Mouse (Mus musculus) neural tube, embryonic 11.5 days (tissue): ENCODE data around the gene Tmem147. TPM values are rescaled to one million over a fixed set of nuclear protein-coding genes. Genes with fewer than 3 reads are reported as not detected.
A peak's percentile ranks its signal among the peaks of the same experiment; 100 is the strongest.
"Not testable (repeated sequence)": the region's sequence is repeated elsewhere in the genome, so short reads cannot be mapped to it uniquely, and the experiment has no call there.

Experiments
- ATAC-seq: fragments of 200-750 bp; cut with Nextera tagmentation; 2 replicates; pipeline ENCODE4 v1.8.0; 2017; ENCODE audit warnings: moderate number of reproducible peaks, mild to moderate bottlenecking, moderate TSS enrichment, moderate library complexity; ENCODE audit not compliant: insufficient read depth, low FRiP score, low TSS enrichment
- DNase-seq: peaks from one replicate; pipeline ENCODE4 v3.0.0-alpha.2; 2015; ENCODE audit warnings: low spot score
- H3K27ac ChIP-seq: fragments of 300-500 bp; sonication (generic); 2 replicates; pipeline ENCODE4 v1.5.1; 2014; ENCODE audit warnings: low read depth, mild to moderate bottlenecking, low read length
- H3K27me3 ChIP-seq: fragments of 300-500 bp; sonication (generic); 2 replicates; pipeline ENCODE4 v1.6.1; 2014; ENCODE audit warnings: mild to moderate bottlenecking, low read length, mixed read lengths; ENCODE audit not compliant: control insufficient read depth, insufficient read depth
- H3K36me3 ChIP-seq: fragments of 300-500 bp; sonication (generic); 2 replicates; pipeline ENCODE4 v1.6.1; 2014; ENCODE audit warnings: mild to moderate bottlenecking, low read length, moderate library complexity, mixed read lengths; ENCODE audit not compliant: control insufficient read depth, insufficient read depth
- H3K4me1 ChIP-seq: fragments of 300-500 bp; sonication (generic); 2 replicates; pipeline ENCODE4 v1.6.1; 2014; ENCODE audit warnings: low read length, mixed read lengths; ENCODE audit not compliant: control insufficient read depth, insufficient read depth
- H3K4me2 ChIP-seq: fragments of 300-500 bp; sonication (generic); 2 replicates; pipeline ENCODE4 v1.6.1; 2014; ENCODE audit warnings: low read depth, mild to moderate bottlenecking, moderate library complexity
- H3K4me3 ChIP-seq: fragments of 300-500 bp; sonication (generic); 2 replicates; pipeline ENCODE4 v1.5.1; 2014; ENCODE audit warnings: low read depth, low read length
- H3K9ac ChIP-seq: fragments of 300-500 bp; sonication (generic); 2 replicates; pipeline ENCODE4 v1.6.1; 2014; ENCODE audit warnings: mild to moderate bottlenecking, low read length
- H3K9me3 ChIP-seq: fragments of 300-500 bp; sonication (generic); 2 replicates; pipeline ENCODE4 v1.6.1; 2016; ENCODE audit warnings: low read length; ENCODE audit not compliant: control insufficient read depth
- WGBS: fragments of 180-500 bp; shearing (Covaris S2); extraction: QIAGEN DNeasy Blood & Tissue Kit; methylation state at CpG from one replicate; pipeline ENCODE4 v1.1.7; 2014; 5-methylcytosine and 5-hydroxymethylcytosine counted together
- polyA plus RNA-seq: library from polyadenylated mRNA; unstranded; fragments of >200 nt; fragmentation: Nextera tagmentation; extraction: Ambion mirVana; gene quantifications from 2 replicates; pipeline ENCODE4 v1.2.1, GENCODE M21; 2014

Tmem147 gene
- polyA plus RNA-seq, 1 experiment from 2014 or later: 172 TPM

DNA sequence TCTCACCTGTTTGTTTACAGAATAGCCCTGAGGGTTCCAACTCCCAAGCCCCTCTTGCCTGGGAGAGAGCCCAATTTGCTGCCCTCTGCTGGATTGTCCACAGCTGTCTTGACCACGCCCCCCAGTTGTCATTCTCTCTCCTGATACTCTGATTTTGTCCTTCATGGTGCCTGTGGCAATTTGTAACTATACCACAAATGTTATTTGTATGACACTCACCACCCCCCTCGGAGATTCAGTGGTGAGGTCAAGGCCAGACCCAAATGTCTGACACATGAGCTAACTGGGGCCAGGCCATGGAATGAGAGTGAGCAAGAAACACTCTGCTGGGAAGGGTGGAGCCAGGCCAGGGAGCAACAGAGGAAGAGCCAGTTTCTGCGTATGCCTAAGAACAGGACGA lies 29.5 kb upstream of the Tmem147 start:
- no peak overlapping the region for H3K27ac ChIP-seq
- H3K27me3 ChIP-seq: no peaks in the 10 kb centered on the region
- 34% methylated on average over 4 of the region's 4 CpGs for WGBS
- H3K4me2 ChIP-seq: no peak overlapping the region
- ATAC-seq (no peak), DNase-seq (peak; percentile 27)
- H3K4me3 ChIP-seq: no peak overlapping the region
- H3K36me3 ChIP-seq: no peaks in the 10 kb centered on the region
- no peaks in the 10 kb centered on the region for H3K9me3 ChIP-seq
- H3K9ac ChIP-seq: no peak overlapping the region
- no peaks in the 10 kb centered on the region for H3K4me1 ChIP-seq

DNA sequence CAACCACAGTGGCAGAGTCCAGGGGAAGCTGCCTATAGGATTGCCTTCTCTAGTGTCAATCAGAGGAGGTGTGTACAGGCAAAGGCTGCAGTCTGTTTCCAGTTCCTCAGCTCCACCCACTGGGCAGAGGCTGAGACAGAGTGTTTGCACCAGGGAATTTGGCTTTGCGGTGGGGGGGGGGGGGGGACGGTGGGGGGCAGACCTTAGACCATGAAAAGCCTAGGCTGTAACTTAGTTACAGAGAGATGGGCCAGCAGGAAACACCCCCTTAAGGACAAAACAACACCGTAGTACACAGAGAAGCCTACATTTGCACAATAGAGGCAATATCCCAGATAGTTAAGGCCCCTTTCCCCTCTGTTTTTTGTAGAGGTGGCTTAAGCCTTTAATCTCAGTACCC lies 27.7 kb upstream of the Tmem147 start:
- H3K27ac ChIP-seq: no peak overlapping the region
- H3K4me3 ChIP-seq: no peak overlapping the region
- H3K4me2 ChIP-seq: no peak overlapping the region
- no peaks in the 10 kb centered on the region for H3K36me3 ChIP-seq
- ATAC-seq: no peak
- WGBS: 67% methylated on average over 3 of the region's 3 CpGs
- no peaks in the 10 kb centered on the region for H3K4me1 ChIP-seq
- H3K9ac ChIP-seq: no peak overlapping the region
- no peak for DNase-seq
- no peaks in the 10 kb centered on the region for H3K9me3 ChIP-seq
- no peaks in the 10 kb centered on the region for H3K27me3 ChIP-seq

- H3K9me3 ChIP-seq: no peaks in the 10 kb centered on the region
- 60% methylated on average over 5 of the region's 5 CpGs for WGBS
Measured at GRCm38 (mm10) chr7:30751086-30751669, 21.8 kb upstream of the Tmem147 start, which contains the start of gene Sbsn. Gene Sbsn (plus strand): TSS chr7:30751471.

GRCm38 (mm10) chr7:30749824-30750606 lies 20.7 kb upstream of the Tmem147 start:
- no peak for ATAC-seq
- Histone ChIP-seq H3K36me3 (no peaks in the 10 kb centered on the region), H3K4me1 (no peaks in the 10 kb centered on the region), H3K27ac (no peak overlapping the region), H3K9ac (no peak overlapping the region), H3K4me3 (no peak overlapping the region), H3K4me2 (no peak overlapping the region), H3K9me3 (no peaks in the 10 kb centered on the region), H3K27me3 (no peaks in the 10 kb centered on the region)
- no peak for DNase-seq
- 92% methylated on average over 13 of the region's 13 CpGs for WGBS

More at GRCm38 (mm10) chr7:30751086-30751669, 21.8 kb upstream of the Tmem147 start, which contains the start of gene Sbsn:
- ATAC-seq: no peak
- Histone ChIP-seq H3K27me3 (no peaks in the 10 kb centered on the region), H3K36me3 (no peaks in the 10 kb centered on the region), H3K4me3 (no peak within 1 kb of the TSS), H3K4me1 (no peaks in the 10 kb centered on the region), H3K9ac (no peak within 1 kb of the TSS), H3K4me2 (no peak within 1 kb of the TSS), H3K27ac (no peak within 1 kb of the TSS)
- no peak for DNase-seq

DNA sequence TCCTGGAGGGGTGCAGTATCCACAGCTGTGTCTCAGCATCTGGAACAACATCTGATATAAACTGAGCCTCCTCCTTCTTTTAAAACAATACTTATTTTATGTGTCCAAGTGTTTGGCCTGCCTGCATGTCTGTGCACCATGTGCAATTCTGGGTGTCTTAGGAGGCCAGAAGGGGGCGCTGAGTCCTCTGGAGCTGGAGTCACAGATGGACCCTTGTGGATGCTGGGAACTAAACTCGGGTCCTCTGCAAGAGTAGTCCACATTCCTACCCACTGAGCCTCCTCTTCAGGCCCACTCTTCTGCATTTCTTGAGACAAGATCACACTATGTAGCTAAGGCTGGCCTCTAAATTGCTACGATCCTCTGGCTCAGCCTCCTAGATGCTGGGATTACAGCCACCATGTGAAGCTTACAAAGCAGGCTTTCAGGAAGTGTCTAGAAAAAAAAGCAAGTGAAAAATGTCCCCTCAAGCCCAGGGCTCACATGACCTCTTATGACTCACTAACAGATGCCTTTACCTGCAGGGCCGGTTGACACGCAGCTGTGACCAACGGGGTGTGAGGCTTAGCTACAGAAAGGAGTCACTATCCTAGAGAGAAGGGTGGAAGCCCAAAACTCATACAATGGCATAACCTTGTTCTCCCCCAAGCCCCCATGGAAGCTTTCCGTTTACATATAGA lies 18.3 kb upstream of the Tmem147 start:
- WGBS: 84% methylated on average over 7 of the region's 7 CpGs

GRCm38 (mm10) chr7:30744022-30744598 lies 14.8 kb upstream of the Tmem147 start:
- ATAC-seq (no peak), DNase-seq (no peak)
- no peak overlapping the region for H3K9ac ChIP-seq
- no peaks in the 10 kb centered on the region for H3K4me1 ChIP-seq
- H3K4me3 ChIP-seq: no peak overlapping the region
- H3K9me3 ChIP-seq: no peaks in the 10 kb centered on the region
- WGBS: 53% methylated on average over 4 of the region's 4 CpGs
- no peaks in the 10 kb centered on the region for H3K27me3 ChIP-seq
- no peak overlapping the region for H3K4me2 ChIP-seq
- no peak overlapping the region for H3K27ac ChIP-seq
- no peaks in the 10 kb centered on the region for H3K36me3 ChIP-seq

More for the DNA sequence above, 18.3 kb upstream of the Tmem147 start:
- Histone ChIP-seq H3K4me1 (no peaks in the 10 kb centered on the region), H3K4me3 (no peak overlapping the region), H3K27ac (no peak overlapping the region), H3K9me3 (no peaks in the 10 kb centered on the region), H3K27me3 (no peaks in the 10 kb centered on the region), H3K9ac (no peak overlapping the region), H3K4me2 (no peak overlapping the region), H3K36me3 (no peaks in the 10 kb centered on the region)
- no peak for ATAC-seq
- DNase-seq: no peak

GRCm38 (mm10) chr7:30743617-30744016 lies 14.3 kb upstream of the Tmem147 start, which contains the start of gene Gapdhs:
Gene Gapdhs (minus strand): TSS chr7:30743681.
- WGBS: 71% methylated on average over 1 of the region's 4 CpGs
- ATAC-seq, H3K4me1 ChIP-seq, H3K27me3 ChIP-seq, H3K27ac ChIP-seq, H3K36me3 ChIP-seq, H3K4me3 ChIP-seq, DNase-seq, H3K4me2 ChIP-seq, H3K9ac ChIP-seq, H3K9me3 ChIP-seq: not testable (repeated sequence)

GRCm38 (mm10) chr7:30742570-30742969 lies 13.2 kb upstream of the Tmem147 start:
- not testable (repeated sequence) for H3K36me3 ChIP-seq, H3K9ac ChIP-seq, H3K4me2 ChIP-seq, ATAC-seq, H3K4me1 ChIP-seq, H3K27me3 ChIP-seq, H3K4me3 ChIP-seq, H3K27ac ChIP-seq, DNase-seq, H3K9me3 ChIP-seq
- 86% methylated on average over 2 of the region's 2 CpGs for WGBS
